Mouse (Mus musculus): ENCODE data around the gene Zfp523.
A peak's percentile ranks its signal among the peaks of the same experiment; 100 is the strongest.

The Zfp523 gene

GRCm38 (mm10) chr17:28176775-28177539 is at the start of gene Zfp523:
Gene Zfp523, plus strand, starts transcription at chr17:28177129.
- DNase-seq: peak; percentile 91 to 92

GRCm38 (mm10) chr17:28129796-28130195 is 47.1 kb upstream of the Zfp523 start:
- DNase-seq: no peak

- no peak for DNase-seq
Measured at GRCm38 (mm10) chr17:28130391-28131125, 46.4 kb upstream of the Zfp523 start.

GRCm38 (mm10) chr17:28131156-28131555 is 45.8 kb upstream of the Zfp523 start:
- DNase-seq: no peak

- peak; percentile 54 to 66 for DNase-seq
Measured at GRCm38 (mm10) chr17:28133193-28133592, 43.7 kb upstream of the Zfp523 start.

- DNase-seq: no peak
Measured at GRCm38 (mm10) chr17:28135496-28135895, 41.4 kb upstream of the Zfp523 start.

GRCm38 (mm10) chr17:28136266-28136665 is 40.7 kb upstream of the Zfp523 start:
- no peak for DNase-seq

- no peak for DNase-seq
Measured at GRCm38 (mm10) chr17:28138013-28138412, 38.9 kb upstream of the Zfp523 start.

- no peak for DNase-seq
Measured at GRCm38 (mm10) chr17:28138685-28139084, 38.2 kb upstream of the Zfp523 start.

GRCm38 (mm10) chr17:28140431-28141204 is 36.3 kb upstream of the Zfp523 start:
- no peak for DNase-seq

- no peak for DNase-seq
Measured at GRCm38 (mm10) chr17:28141205-28141650, 35.7 kb upstream of the Zfp523 start.

GRCm38 (mm10) chr17:28141771-28142699 is 34.9 kb upstream of the Zfp523 start, which contains the start of gene Scube3:
Gene Scube3, plus strand, starts transcription at chr17:28142141.
- DNase-seq: peak; percentile 35 to 41

GRCm38 (mm10) chr17:28142700-28143610 is 34.0 kb upstream of the Zfp523 start:
- no peak for DNase-seq

- peak; percentile 24 to 37 for DNase-seq
Measured at GRCm38 (mm10) chr17:28143751-28144150, 33.2 kb upstream of the Zfp523 start.

GRCm38 (mm10) chr17:28144241-28144640 is 32.7 kb upstream of the Zfp523 start:
- DNase-seq: no peak

GRCm38 (mm10) chr17:28148288-28148687 is 28.6 kb upstream of the Zfp523 start:
- DNase-seq: no peak

- no peak for DNase-seq
Measured at GRCm38 (mm10) chr17:28149734-28150133, 27.2 kb upstream of the Zfp523 start.

- DNase-seq: no peak
Measured at GRCm38 (mm10) chr17:28150456-28150855, 26.5 kb upstream of the Zfp523 start.

GRCm38 (mm10) chr17:28153095-28153494 is 23.8 kb upstream of the Zfp523 start:
- no peak for DNase-seq

GRCm38 (mm10) chr17:28154970-28155369 is 22.0 kb upstream of the Zfp523 start:
- no peak for DNase-seq

- DNase-seq: no peak
Measured at GRCm38 (mm10) chr17:28160361-28160760, 16.6 kb upstream of the Zfp523 start.
